Mouse (Mus musculus) ES-E14 (cell line): ENCODE data around the gene Slc25a33.

Source experiments
- CHD2 ChIP-seq: IDR thresholded peaks from 2 replicates; pipeline ENCODE4 v1.6.1; 2014; ENCODE audit warnings: mild to moderate bottlenecking, low read depth, low read length, inconsistent platforms
- HCFC1 ChIP-seq: IDR thresholded peaks from 2 replicates; pipeline ENCODE4 v1.6.1; 2012; ENCODE audit warnings: low read length, inconsistent platforms, borderline replicate concordance; ENCODE audit not compliant: insufficient read depth
- ZC3H11A ChIP-seq: IDR thresholded peaks from 2 replicates; pipeline ENCODE4 v1.6.1; 2012; ENCODE audit warnings: low read depth, mild to moderate bottlenecking, inconsistent platforms, low read length, borderline replicate concordance
- ZNF384 ChIP-seq: IDR thresholded peaks from 2 replicates; pipeline ENCODE4 v1.6.1; 2012; ENCODE audit warnings: low read depth, low read length, inconsistent platforms

- TF ChIP-seq HCFC1 (no peak), CHD2 (no peak), ZNF384 (no peak), ZC3H11A (no peak)
These were observed 14.6 kb downstream of the Slc25a33 start for GRCm38 (mm10) chr4:149759517-149759916.
